Mouse (Mus musculus) MEL (cell line): ENCODE data around the gene Psma4. TPM values are rescaled to one million over a fixed set of nuclear protein-coding genes. Genes with fewer than 3 reads are reported as not detected.

ENCODE experiments used
- DNase-seq: peaks from one replicate; pipeline ENCODE4 v3.0.0; 2011; ENCODE audit warnings: low read depth, low spot score
- H3K27ac ChIP-seq: 2 replicates; pipeline ENCODE4 v1.5.1; 2012; ENCODE audit warnings: low read depth, mild to moderate bottlenecking, control low read depth, low read length, moderate library complexity; ENCODE audit not compliant: control insufficient read depth
- H3K27me3 ChIP-seq, 2 experiments: fragments of 150-350 bp in 1 of 2; sonication (generic) in 1 of 2; 2 replicates each; pipeline ENCODE4 v1.6.1; 2012; ENCODE audit warnings: low read length in 2 of 2, mild to moderate bottlenecking in 2 of 2, improper control_type of control experiment in 1 of 2, moderate library complexity in 1 of 2; ENCODE audit not compliant: insufficient read depth in 2 of 2, control insufficient read depth in 1 of 2
- H3K36me3 ChIP-seq, 2 experiments: 2 replicates each; pipeline ENCODE4 v1.6.1; 2012 to 2014; ENCODE audit warnings: low read length in 2 of 2, improper control_type of control experiment in 1 of 2, inconsistent platforms in 1 of 2, mild to moderate bottlenecking in 1 of 2; ENCODE audit not compliant: insufficient read depth in 2 of 2, control insufficient read depth in 1 of 2
- H3K4me1 ChIP-seq, 2 experiments: fragments of 150-350 bp in 1 of 2; sonication (generic) in 1 of 2; 2 replicates each; pipeline ENCODE4 v1.6.1; 2012; ENCODE audit warnings: low read length in 2 of 2, improper control_type of control experiment in 1 of 2, mild to moderate bottlenecking in 1 of 2; ENCODE audit not compliant: insufficient read depth in 2 of 2, control insufficient read depth in 1 of 2
- H3K4me3 ChIP-seq, 2 experiments: fragments of 150-350 bp in 1 of 2; sonication (generic) in 1 of 2; 2 replicates each; pipeline ENCODE4 v1.5.1; 2012; ENCODE audit warnings: low read depth in 2 of 2, low read length in 2 of 2, mild to moderate bottlenecking in 2 of 2, moderate library complexity in 2 of 2, control low read depth in 1 of 2, improper control_type of control experiment in 1 of 2; ENCODE audit not compliant: control insufficient read depth in 1 of 2, insufficient read depth in 1 of 2
- H3K79me2 ChIP-seq: 2 replicates; pipeline ENCODE4 v1.6.1; 2012; ENCODE audit warnings: mild to moderate bottlenecking, low read length, moderate library complexity; ENCODE audit not compliant: control insufficient read depth, poor library complexity, insufficient read depth
- H3K9ac ChIP-seq: 2 replicates; pipeline ENCODE4 v1.6.1; 2012; ENCODE audit warnings: low read depth, mild to moderate bottlenecking, control low read depth, low read length, moderate library complexity; ENCODE audit not compliant: control insufficient read depth, poor library complexity, severe bottlenecking
- H3K9me3 ChIP-seq: fragments of 150-350 bp; sonication (generic); replicated peaks from 2 replicates; pipeline ENCODE4 v1.6.1; 2012; ENCODE audit warnings: mild to moderate bottlenecking, low read length, improper control_type of control experiment, moderate library complexity; ENCODE audit not compliant: insufficient read depth
- CHD1 ChIP-seq: IDR thresholded peaks from 2 replicates; pipeline ENCODE4 v1.6.1; 2012; ENCODE audit warnings: low read depth, mild to moderate bottlenecking, inconsistent platforms, low read length, improper control_type of control experiment
- E2F4 ChIP-seq: IDR thresholded peaks from 2 replicates; pipeline ENCODE4 v1.6.1; 2011; ENCODE audit warnings: low read depth, low read length, improper control_type of control experiment, borderline replicate concordance
- ELF1 ChIP-seq: IDR thresholded peaks from 2 replicates; pipeline ENCODE4 v1.6.1; 2014; ENCODE audit warnings: low read depth, mild to moderate bottlenecking, inconsistent platforms, low read length, improper control_type of control experiment, moderate library complexity
- ETS1 ChIP-seq: IDR thresholded peaks from 2 replicates; pipeline ENCODE4 v1.6.1; 2012; ENCODE audit warnings: low read depth, mild to moderate bottlenecking, inconsistent platforms, low read length, improper control_type of control experiment, moderate library complexity
- GABPA ChIP-seq: IDR thresholded peaks from 2 replicates; pipeline ENCODE4 v1.6.1; 2012; ENCODE audit warnings: low read depth, mild to moderate bottlenecking, inconsistent platforms, low read length, improper control_type of control experiment, moderate library complexity
- GATA1 ChIP-seq: IDR thresholded peaks from 2 replicates; pipeline ENCODE4 v1.6.1; 2011; ENCODE audit warnings: low read depth, low read length, improper control_type of control experiment
- HCFC1 ChIP-seq: IDR thresholded peaks from 2 replicates; pipeline ENCODE4 v1.6.1; 2012; ENCODE audit warnings: low read depth, mild to moderate bottlenecking, inconsistent platforms, low read length, improper control_type of control experiment, moderate library complexity
- JUND ChIP-seq: IDR thresholded peaks from 2 replicates; pipeline ENCODE4 v1.6.1; 2011; ENCODE audit warnings: low read depth, mild to moderate bottlenecking, improper control_type of control experiment, low read length
- KAT2A ChIP-seq: conservative IDR thresholded peaks from 2 replicates; pipeline ENCODE4 v1.6.1; 2012; ENCODE audit warnings: low read depth, low read length, improper control_type of control experiment, inconsistent platforms
- MAFK ChIP-seq: IDR thresholded peaks from 2 replicates; pipeline ENCODE4 v1.6.1; 2011; ENCODE audit warnings: low read depth, mild to moderate bottlenecking, low read length, improper control_type of control experiment, borderline replicate concordance
- MAZ ChIP-seq: IDR thresholded peaks from 2 replicates; pipeline ENCODE4 v1.6.1; 2012; ENCODE audit warnings: low read depth, mild to moderate bottlenecking, inconsistent platforms, low read length, improper control_type of control experiment
- MEF2A ChIP-seq: IDR thresholded peaks from 2 replicates; pipeline ENCODE4 v1.6.1; 2014; ENCODE audit warnings: low read depth, mild to moderate bottlenecking, inconsistent platforms, low read length, improper control_type of control experiment; ENCODE audit not compliant: poor library complexity, insufficient replicate concordance, severe bottlenecking; ENCODE audit errors: extremely low read depth
- MYB ChIP-seq: IDR thresholded peaks from 2 replicates; pipeline ENCODE4 v1.6.1; 2011; ENCODE audit warnings: mild to moderate bottlenecking, low read depth, low read length, improper control_type of control experiment
- MYC ChIP-seq: IDR thresholded peaks from 2 replicates; pipeline ENCODE4 v1.6.1; 2011; ENCODE audit warnings: low read depth, mild to moderate bottlenecking, low read length, improper control_type of control experiment, moderate library complexity
- NELFE ChIP-seq: IDR thresholded peaks from 2 replicates; pipeline ENCODE4 v1.6.1; 2011; ENCODE audit warnings: low read depth, low read length, improper control_type of control experiment
- POLR2A ChIP-seq, 2 experiments: IDR thresholded peaks; 2 replicates each; pipeline ENCODE4 v1.6.1; 2011 to 2012; ENCODE audit warnings: low read length in 2 of 2, mild to moderate bottlenecking in 2 of 2, control low read depth in 1 of 2, improper control_type of control experiment in 1 of 2, low read depth in 1 of 2, moderate library complexity in 1 of 2; ENCODE audit not compliant: control insufficient read depth in 1 of 2, insufficient read depth in 1 of 2, poor library complexity in 1 of 2
- POLR2AphosphoS2 ChIP-seq: IDR thresholded peaks from 2 replicates; pipeline ENCODE4 v1.6.1; 2011; ENCODE audit warnings: low read length, improper control_type of control experiment
- POLR2AphosphoS5 ChIP-seq: IDR thresholded peaks from 2 replicates; pipeline ENCODE4 v1.6.1; 2012; ENCODE audit warnings: low read depth, borderline replicate concordance, mild to moderate bottlenecking, inconsistent platforms, low read length, moderate library complexity, mixed read lengths
- SIN3A ChIP-seq: IDR thresholded peaks from 2 replicates; pipeline ENCODE4 v1.6.1; 2012; ENCODE audit warnings: low read length, improper control_type of control experiment, inconsistent platforms
- SMC3 ChIP-seq: IDR thresholded peaks from 2 replicates; pipeline ENCODE4 v1.6.1; 2011; ENCODE audit warnings: low read depth, low read length, improper control_type of control experiment
- TAL1 ChIP-seq: IDR thresholded peaks from 2 replicates; pipeline ENCODE4 v1.6.1; 2012; ENCODE audit warnings: mild to moderate bottlenecking, inconsistent platforms, low read length, moderate library complexity, mixed read lengths
- USF1 ChIP-seq: IDR thresholded peaks from 2 replicates; pipeline ENCODE4 v1.6.1; 2014; ENCODE audit warnings: low read depth, mild to moderate bottlenecking, inconsistent platforms, low read length, improper control_type of control experiment, moderate library complexity
- ZC3H11A ChIP-seq: IDR thresholded peaks from 2 replicates; pipeline ENCODE4 v1.6.1; 2012; ENCODE audit warnings: low read depth, mild to moderate bottlenecking, inconsistent platforms, low read length, improper control_type of control experiment
- ZNF384 ChIP-seq: IDR thresholded peaks from 2 replicates; pipeline ENCODE4 v1.6.1; 2012; ENCODE audit warnings: low read depth, mild to moderate bottlenecking, inconsistent platforms, low read length, improper control_type of control experiment
- polyA plus RNA-seq, 2 experiments: library from polyadenylated mRNA; stranded (reverse) in 1 of 2; unstranded in 1 of 2; fragments of >175 nt in 1 of 2; fragments of >200 nt in 1 of 2; gene quantifications; 2 replicates each; pipeline versions ENCODE4 v1.2.1 to v1.2.4; 2012; ENCODE audit warnings: low replicate concordance in 2 of 2, low read depth in 1 of 2; ENCODE audit not compliant: insufficient read length in 2 of 2, insufficient read depth in 1 of 2, missing spikeins in 1 of 2
- total RNA-seq: library from RNA; depleted of rRNA; stranded (reverse); fragments of 300-350 nt; gene quantifications from 2 replicates; pipeline ENCODE4 v1.2.3, GENCODE M21; 2012

Gene Psma4
- total and polyA plus RNA-seq, 3 experiments = 310 to 764 (median 319) TPM

DNA sequence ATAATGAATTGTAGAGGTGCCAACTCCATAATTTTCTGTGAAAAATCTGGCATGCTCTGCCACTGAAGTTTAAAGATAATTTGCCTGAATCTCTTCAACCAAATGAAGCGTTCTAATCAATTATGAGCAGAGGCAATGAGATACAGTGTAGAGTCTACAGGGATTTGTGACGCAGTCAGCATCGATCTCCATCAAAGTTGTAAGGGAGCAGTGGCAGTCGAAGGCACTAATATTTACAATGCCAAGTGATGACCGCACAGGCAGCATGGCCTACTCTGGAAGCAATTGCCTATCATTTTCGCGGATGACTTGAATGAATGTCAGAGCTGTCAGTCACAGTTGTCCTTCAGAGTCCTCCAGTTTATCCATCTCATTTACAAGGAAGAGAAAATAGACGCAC lies 30.1 kb downstream of the Psma4 start, which contains the start of gene Chrna5:
Gene Chrna5 (plus strand): TSS at position 207 of the 400 bp plus-strand sequence.
- TF ChIP-seq MEF2A (no peak), POLR2A (IDR thresholded peaks at IDR 0.05; ENCODE audit: control insufficient read depth in 1 of 2, insufficient read depth in 1 of 2, low read depth in 1 of 2, low read length in 2 of 2, poor library complexity in 1 of 2) (no peak), TAL1 (no peak), SMC3 (no peak), POLR2AphosphoS5 (no peak), GATA1 (no peak), MYC (no peak), CHD1 (no peak), HCFC1 (no peak), E2F4 (no peak), ZC3H11A (no peak), MAFK (no peak), ZNF384 (no peak), KAT2A (no peak)
- H3K36me3 ChIP-seq = no peaks in the 10 kb centered on the region
- H3K79me2 ChIP-seq = no peaks in the 10 kb centered on the region
- no peaks in the 10 kb centered on the region for H3K9me3 ChIP-seq
- peaks cover 6 to 8% of the 10 kb centered on the region in 2 experiments for H3K27me3 ChIP-seq
- H3K4me3 ChIP-seq = no peak within 1 kb of the TSS
- no peak for DNase-seq
- H3K9ac ChIP-seq = no peak within 1 kb of the TSS
- no peak within 1 kb of the TSS for H3K27ac ChIP-seq
- no peaks in the 10 kb centered on the region for H3K4me1 ChIP-seq

DNA sequence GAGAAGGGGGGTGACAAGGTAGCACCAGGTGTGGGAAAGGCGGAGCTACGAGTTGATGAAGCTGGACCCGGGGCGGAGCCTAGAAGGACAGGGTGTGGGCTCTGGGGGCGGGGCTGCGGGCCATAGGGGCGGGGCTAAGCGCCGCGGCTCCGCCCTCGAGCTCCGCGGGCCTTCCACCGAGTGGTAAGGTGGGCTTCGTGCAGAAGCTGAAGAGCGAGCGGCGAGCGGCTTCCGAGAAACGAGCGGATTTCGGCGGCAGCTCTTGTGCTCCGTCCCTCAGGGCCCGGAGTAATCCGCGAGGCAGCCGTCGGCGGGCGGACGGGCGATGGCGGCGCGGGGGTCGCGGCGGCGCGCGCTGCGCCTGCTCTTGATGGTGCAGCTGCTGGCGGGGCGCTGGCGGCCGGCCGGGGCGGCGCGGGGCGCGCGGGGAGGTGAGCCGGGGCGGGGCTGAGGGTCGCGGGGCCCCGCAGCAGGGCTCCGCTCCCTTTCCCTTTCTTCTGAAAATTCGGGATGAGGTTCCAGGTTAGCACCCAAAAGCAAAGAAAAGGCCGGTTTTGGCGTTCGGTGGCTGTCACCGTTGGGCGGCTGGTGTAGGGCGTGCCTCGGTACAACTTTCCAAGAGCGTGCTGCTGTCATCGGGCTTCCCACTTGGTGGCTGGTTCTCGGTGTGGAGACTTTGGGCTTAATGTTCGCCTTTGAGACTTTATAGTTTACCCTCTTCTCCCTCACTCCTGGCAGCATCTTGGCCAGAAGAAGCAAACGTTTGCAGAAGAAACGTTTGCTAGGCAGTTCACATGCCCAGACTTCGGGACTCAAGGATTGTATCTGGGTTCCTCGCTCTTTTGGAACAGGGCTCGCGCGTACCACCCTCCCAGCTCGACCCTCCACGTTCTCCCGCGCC lies 31.0 kb downstream of the Psma4 start:
- no peak for TF ChIP-seq GABPA
- TF ChIP-seq MAFK = no peak
- TF ChIP-seq NELFE = no peak
- no peak for TF ChIP-seq KAT2A
- no peak for TF ChIP-seq CHD1
- no peak for TF ChIP-seq POLR2AphosphoS5
- no peak for TF ChIP-seq JUND
- TF ChIP-seq USF1 = no peak
- TF ChIP-seq SIN3A = no peak
- TF ChIP-seq ELF1 = no peak
- no peak for TF ChIP-seq ETS1
- TF ChIP-seq POLR2AphosphoS2 = no peak
- TF ChIP-seq MAZ = no peak
- TF ChIP-seq MYB = no peak
- no peak overlapping the region for H3K27ac ChIP-seq
- H3K36me3 ChIP-seq = no peaks in the 10 kb centered on the region
- no peak for DNase-seq
- H3K27me3 ChIP-seq = peaks cover 6 to 7% of the 10 kb centered on the region in 2 experiments
- H3K4me3 ChIP-seq = no peak overlapping the region
- no peaks in the 10 kb centered on the region for H3K9me3 ChIP-seq
- H3K9ac ChIP-seq = no peak overlapping the region
- no peaks in the 10 kb centered on the region for H3K79me2 ChIP-seq
- no peaks in the 10 kb centered on the region for H3K4me1 ChIP-seq
